Mouse (Mus musculus) CH12.LX (cell line): Measurements from ENCODE around the gene Map4k5. TPM values are rescaled to one million over a fixed set of nuclear protein-coding genes. Genes with fewer than 3 reads are reported as not detected.

Source experiments
- DNase-seq: peaks from one replicate; pipeline ENCODE4 v3.0.0-alpha.2; 2013; ENCODE audit errors: extremely low read depth
- H3K27ac ChIP-seq: 2 replicates; pipeline ENCODE4 v1.5.1; 2012; ENCODE audit warnings: low read depth, mild to moderate bottlenecking, control low read depth, moderate library complexity; ENCODE audit not compliant: insufficient read depth
- H3K27me3 ChIP-seq: replicated peaks from 2 replicates; pipeline ENCODE3; 2012; ENCODE audit warnings: inconsistent platforms
- H3K36me3 ChIP-seq, 2 experiments: replicated peaks in 1 of 2; 2 replicates each; pipeline versions ENCODE3 to v1.6.1; 2012; ENCODE audit warnings: inconsistent platforms in 1 of 2, low read length in 1 of 2, mild to moderate bottlenecking in 1 of 2, mixed read lengths in 1 of 2, moderate library complexity in 1 of 2; ENCODE audit not compliant: control insufficient read depth in 1 of 2, insufficient read depth in 1 of 2
- H3K4me1 ChIP-seq, 2 experiments: 2 replicates each; pipeline ENCODE4 v1.6.1; 2012; ENCODE audit warnings: inconsistent platforms in 1 of 2, moderate library complexity in 1 of 2; ENCODE audit not compliant: insufficient read depth in 2 of 2, control insufficient read depth in 1 of 2
- H3K4me2 ChIP-seq: 2 replicates; pipeline ENCODE4 v1.6.1; 2012; ENCODE audit warnings: low read depth, mild to moderate bottlenecking, control low read depth; ENCODE audit not compliant: poor library complexity, insufficient read depth, severe bottlenecking
- H3K4me3 ChIP-seq, 3 experiments: fragments of 150-350 bp in 1 of 3; sonication (generic) in 1 of 3; replicated peaks in 1 of 3; 2 replicates each; pipeline versions ENCODE3 to v1.5.1; 2011 to 2012; ENCODE audit warnings: low read depth in 2 of 3, low read length in 2 of 3, mild to moderate bottlenecking in 2 of 3, moderate library complexity in 2 of 3, control low read depth in 1 of 3, improper control_type of control experiment in 1 of 3, inconsistent platforms in 1 of 3, mixed read lengths in 1 of 3; ENCODE audit not compliant: poor library complexity in 1 of 3
- H3K79me2 ChIP-seq: replicated peaks from 2 replicates; pipeline ENCODE4 v1.6.1; 2012; ENCODE audit warnings: mild to moderate bottlenecking, moderate library complexity; ENCODE audit not compliant: control insufficient read depth, poor library complexity, insufficient read depth, severe bottlenecking; ENCODE audit errors: extremely low read depth
- H3K9ac ChIP-seq: 2 replicates; pipeline ENCODE4 v1.6.1; 2012; ENCODE audit warnings: low read depth, mild to moderate bottlenecking, control low read depth, moderate library complexity; ENCODE audit not compliant: insufficient read depth
- H3K9me3 ChIP-seq: replicated peaks from 2 replicates; pipeline ENCODE3; 2012; ENCODE audit warnings: low read length, inconsistent platforms, mixed read lengths
- CHD1 ChIP-seq: IDR thresholded peaks from 2 replicates; pipeline ENCODE4 v1.6.1; 2012; ENCODE audit warnings: low read depth, low read length, improper control_type of control experiment, inconsistent platforms
- E2F4 ChIP-seq: IDR thresholded peaks from 2 replicates; pipeline ENCODE4 v1.6.1; 2011; ENCODE audit warnings: low read depth, low read length, improper control_type of control experiment; ENCODE audit not compliant: insufficient replicate concordance
- ELF1 ChIP-seq: IDR thresholded peaks from 2 replicates; pipeline ENCODE4 v1.6.1; 2014; ENCODE audit warnings: low read depth, mild to moderate bottlenecking, inconsistent platforms, low read length, improper control_type of control experiment
- ETS1 ChIP-seq: conservative IDR thresholded peaks from 2 replicates; pipeline ENCODE4 v1.6.1; 2012; ENCODE audit warnings: low read depth, mild to moderate bottlenecking, inconsistent platforms, low read length, improper control_type of control experiment, moderate library complexity
- GABPA ChIP-seq: IDR thresholded peaks from 2 replicates; pipeline ENCODE4 v1.6.1; 2012; ENCODE audit warnings: low read depth, low read length, improper control_type of control experiment, inconsistent platforms; ENCODE audit not compliant: insufficient replicate concordance
- JUN ChIP-seq: IDR thresholded peaks from 2 replicates; pipeline ENCODE4 v1.6.1; 2011; ENCODE audit warnings: low read depth, mild to moderate bottlenecking, low read length, improper control_type of control experiment, moderate library complexity; ENCODE audit not compliant: insufficient read depth
- MAX ChIP-seq: IDR thresholded peaks from 2 replicates; pipeline ENCODE4 v1.6.1; 2011; ENCODE audit warnings: low read length, improper control_type of control experiment
- MEF2A ChIP-seq: IDR thresholded peaks from 2 replicates; pipeline ENCODE4 v1.6.1; 2014; ENCODE audit warnings: low read depth, mild to moderate bottlenecking, inconsistent platforms, low read length, improper control_type of control experiment, borderline replicate concordance
- POLR2A ChIP-seq: IDR thresholded peaks from 2 replicates; pipeline ENCODE4 v1.6.1; 2011; ENCODE audit warnings: low read depth, mild to moderate bottlenecking, improper control_type of control experiment, low read length
- SIN3A ChIP-seq: IDR thresholded peaks from 2 replicates; pipeline ENCODE4 v1.6.1; 2012; ENCODE audit warnings: low read length, improper control_type of control experiment, inconsistent platforms
- SMC3 ChIP-seq: IDR thresholded peaks from 2 replicates; pipeline ENCODE4 v1.6.1; 2011; ENCODE audit warnings: low read depth, low read length, improper control_type of control experiment
- UBTF ChIP-seq: IDR thresholded peaks from 2 replicates; pipeline ENCODE4 v1.6.1; 2012; ENCODE audit warnings: low read depth, mild to moderate bottlenecking, inconsistent platforms, low read length, improper control_type of control experiment, moderate library complexity
- USF1 ChIP-seq: IDR thresholded peaks from 2 replicates; pipeline ENCODE4 v1.6.1; 2014; ENCODE audit warnings: low read depth, mild to moderate bottlenecking, inconsistent platforms, low read length, improper control_type of control experiment
- ZC3H11A ChIP-seq: IDR thresholded peaks from 2 replicates; pipeline ENCODE4 v1.6.1; 2012; ENCODE audit warnings: low read depth, mild to moderate bottlenecking, inconsistent platforms, low read length, improper control_type of control experiment
- ZKSCAN1 ChIP-seq: IDR thresholded peaks from 2 replicates; pipeline ENCODE4 v1.6.1; 2012; ENCODE audit warnings: low read depth, inconsistent platforms, low read length, improper control_type of control experiment, borderline replicate concordance
- dilution Hi-C: fragments of 300-500 bp; cut with MboI; formaldehyde crosslinking; loops from 2 replicates; pipeline ENCODE4 v1.14.3; 2020; ENCODE audit warnings: low sequenced_read_pairs; ENCODE audit not compliant: extremely low pct_unique_long_range_greater_than_20kb, extremely low pct_ligation_motif_present
- in situ Hi-C: fragments of 300-500 bp; cut with MboI; formaldehyde crosslinking; loops from 3 replicates; pipeline ENCODE4 v1.14.3; 2019; ENCODE audit warnings: low sequenced_read_pairs, low pct_ligation_motif_present, low pct_unique_long_range_greater_than_20kb, mixed read lengths
- polyA plus RNA-seq: library from polyadenylated mRNA; unstranded; fragments of >175 nt; gene quantifications from 2 replicates; pipeline ENCODE4 v1.2.1, GENCODE M21; 2012; ENCODE audit warnings: low read depth; ENCODE audit not compliant: insufficient read length
- total RNA-seq, 2 experiments: library from RNA; depleted of rRNA; stranded (reverse); fragments of 300-350 nt in 1 of 2; fragments of >200 nt in 1 of 2; gene quantifications; 2 replicates each; pipeline ENCODE4 v1.2.3; 2012 to 2014

The Map4k5 gene
- total and polyA plus RNA-seq, 3 experiments, result 7.8 to 13.5 (median 12.5) TPM

GRCm38 (mm10) chr12:69908511-69908900, 15.5 kb upstream of the Map4k5 start:
- no peaks in the 10 kb centered on the region for H3K4me1 ChIP-seq
- DNase-seq, result no peak
- TF ChIP-seq JUN, result no peak
- no peak for TF ChIP-seq ZC3H11A
- no peak for TF ChIP-seq POLR2A
- no peak for TF ChIP-seq MEF2A
- TF ChIP-seq SIN3A, result no peak
- TF ChIP-seq CHD1, result no peak
- TF ChIP-seq ZKSCAN1, result no peak
- no peak for TF ChIP-seq UBTF
- no peak for TF ChIP-seq ETS1
- TF ChIP-seq MAX, result no peak
- TF ChIP-seq ELF1, result no peak
- no peaks in the 10 kb centered on the region for H3K79me2 ChIP-seq
- no peak overlapping the region for H3K4me3 ChIP-seq
- in situ Hi-C loops, result no loop called here
- no peak overlapping the region for H3K27ac ChIP-seq
- peaks cover 0 to 1% of the 10 kb centered on the region in 2 experiments for H3K36me3 ChIP-seq
- H3K27me3 ChIP-seq, result no peaks in the 10 kb centered on the region
- peaks cover 2% of the 10 kb centered on the region for H3K9me3 ChIP-seq
- no peak overlapping the region for H3K9ac ChIP-seq
- dilution Hi-C loops, result no loop called here
- no peak overlapping the region for H3K4me2 ChIP-seq

- TF ChIP-seq ELF1 (no peak), JUN (no peak), E2F4 (no peak), SMC3 (no peak), USF1 (no peak), ZC3H11A (no peak), GABPA (no peak), POLR2A (no peak), UBTF (no peak), ETS1 (no peak)
- no peak for DNase-seq
- peaks cover 0 to 1% of the 10 kb centered on the region in 2 experiments for H3K36me3 ChIP-seq
- H3K27ac ChIP-seq, result no peak overlapping the region
- H3K9me3 ChIP-seq, result peaks cover 2% of the 10 kb centered on the region
- no peaks in the 10 kb centered on the region for H3K79me2 ChIP-seq
- no peaks in the 10 kb centered on the region for H3K27me3 ChIP-seq
- no peak overlapping the region for H3K9ac ChIP-seq
- dilution Hi-C loops (no loop called here), in situ Hi-C loops (no loop called here)
- H3K4me2 ChIP-seq, result no peak overlapping the region
- H3K4me1 ChIP-seq, result no peaks in the 10 kb centered on the region
- no peak overlapping the region for H3K4me3 ChIP-seq
Measured at GRCm38 (mm10) chr12:69907667-69908510, 14.9 kb upstream of the Map4k5 start.
